12 mouse cellular contexts compared by ENCODE assay signal in the genomic region with DNA sequence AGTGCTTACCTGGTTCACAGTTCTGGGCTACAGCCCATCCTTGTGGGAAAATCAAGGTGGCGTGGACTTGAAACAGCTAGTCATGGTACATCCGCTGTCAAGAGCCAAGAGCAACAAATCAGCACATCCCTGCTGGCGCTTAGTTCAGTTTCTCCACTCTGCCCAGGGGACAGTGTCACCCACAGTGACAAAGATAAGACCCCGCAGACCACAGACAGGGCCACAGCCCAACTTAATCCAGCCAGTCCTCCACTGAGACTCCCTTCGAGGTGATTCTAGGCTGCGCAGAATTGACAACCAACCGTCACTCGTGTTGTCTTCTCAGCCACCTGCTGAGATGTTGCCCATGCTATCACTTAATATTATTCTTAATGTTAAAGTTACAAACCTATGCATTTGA.
"Had no signal": no experiment of that assay in that cellular context is flagged by ENCODE, and none has a peak within 500 bp of the region (broad histone marks: within the 10 kb centered on the region; RNA-seq: fewer than 3 reads in every experiment).

No protein-coding gene starts in this region.

- ATAC-seq: lung, postnatal 0 days had no signal

- H3K9me3 ChIP-seq: limb, embryonic 10.5 days; midbrain, embryonic 12.5 days had no signal

- H3K9ac ChIP-seq: midbrain, embryonic 12.5 days had no signal

- H3K27me3 ChIP-seq: midbrain, embryonic 12.5 days had no signal

- H3K27ac ChIP-seq: kidney, postnatal 0 days; left cerebral cortex, adult 2 months; limb, embryonic 10.5 days; midbrain, embryonic 12.5 days; stomach, postnatal 0 days had no signal

- H3K36me3 ChIP-seq: limb, embryonic 10.5 days; midbrain, embryonic 12.5 days had no signal

- H3K4me2 ChIP-seq: midbrain, embryonic 12.5 days had no signal

- H3K4me3 ChIP-seq: left cerebral cortex, adult 2 months; limb, embryonic 10.5 days; midbrain, embryonic 12.5 days had no signal

- DNase-seq: kidney, adult 11 months; kidney, adult 9 months; kidney, postnatal 4 days; lung, adult 2 months; lung, postnatal 36 days; thymus, postnatal 4 days had no signal
